Comparison of ENCODE assay signal across 17 mouse cellular contexts in genomic region chr1:127556486-127556845, GRCm38 (mm10).
A peak's percentile ranks its signal among the peaks of the same experiment; 100 is the strongest.
DNase-seq lines count a peak whose midpoint lies in the region; ATAC-seq lines count a peak whose summit lies in the region.
"Had no signal": no experiment of that assay in that cellular context is flagged by ENCODE, and none has a peak within 500 bp of the region (broad histone marks: within the 10 kb centered on the region; RNA-seq: fewer than 3 reads in every experiment).

No protein-coding gene starts in this region.

- no peak overlapping the region for H3K4me2 ChIP-seq in limb, embryonic 11.5 days (ENCODE audit: low read depth, severe bottlenecking)
- H3K4me2 ChIP-seq in hindbrain, embryonic 14.5 days (replicated peaks) = no peak overlapping the region
- H3K4me2 ChIP-seq in midbrain, embryonic 12.5 days (replicated peaks) = no peak overlapping the region
- H3K4me2 ChIP-seq in neural tube, embryonic 15.5 days = no peak overlapping the region

- 47% methylated on average over 2 of the region's 2 CpGs for WGBS in limb, embryonic 11.5 days
- WGBS in limb, embryonic 10.5 days = 53% methylated on average over 2 of the region's 2 CpGs
- WGBS in hindbrain, embryonic 14.5 days = 15% methylated on average over 2 of the region's 2 CpGs
- 39% methylated on average over 2 of the region's 2 CpGs for WGBS in midbrain, embryonic 12.5 days
- WGBS in neural tube, embryonic 15.5 days = 19% methylated on average over 2 of the region's 2 CpGs

- DNase-seq in limb, embryonic 11.5 days (ENCODE audit: low spot score) = no peak
- no peak for DNase-seq in limb, embryonic 10.5 days (ENCODE audit: low spot score)
- DNase-seq in hindbrain, embryonic 14.5 days (ENCODE audit: low spot score) = peak; percentile 25
- DNase-seq in thymus, postnatal 10 days (ENCODE audit: low spot score in 2 of 2) = no peak
- no peak for DNase-seq in cerebellum, adult 18-20 months
- no peak for DNase-seq in adrenal gland, postnatal 10 days
- DNase-seq: adrenal gland, adult 8-10 months; cerebellum, adult 9-10 months; liver; lung, adult 18-20 months; thymus, postnatal 25 days had no signal

- no peaks in the 10 kb centered on the region for H3K4me1 ChIP-seq in limb, embryonic 11.5 days (ENCODE audit: control insufficient read depth, insufficient read depth, low read length)
- H3K4me1 ChIP-seq in limb, embryonic 10.5 days = 0 out of 2 replicates have a peak, but pooled peaks cover 5% of the 10 kb centered on the region
- H3K4me1 ChIP-seq in hindbrain, embryonic 14.5 days (replicated peaks; ENCODE audit: control insufficient read depth, insufficient read depth, low read length) = peaks cover 11% of the 10 kb centered on the region; the same call in 1 of the 2 replicates
- H3K4me1 ChIP-seq in midbrain, embryonic 12.5 days = no peaks in the 10 kb centered on the region
- H3K4me1 ChIP-seq in neural tube, embryonic 15.5 days = peaks cover 13% of the 10 kb centered on the region

- H3K4me3 ChIP-seq in limb, embryonic 11.5 days (ENCODE audit: low read depth, low read length) = no peak overlapping the region
- H3K4me3 ChIP-seq in limb, embryonic 10.5 days = no peak overlapping the region
- H3K4me3 ChIP-seq in hindbrain, embryonic 14.5 days (replicated peaks; ENCODE audit: low read length) = no peak overlapping the region
- no peak overlapping the region for H3K4me3 ChIP-seq in midbrain, embryonic 12.5 days
- no peak overlapping the region for H3K4me3 ChIP-seq in neural tube, embryonic 15.5 days (replicated peaks)
- H3K4me3 ChIP-seq: layer of hippocampus, adult 2 months; left cerebral cortex, adult 2 months had no signal

- H3K27ac ChIP-seq in limb, embryonic 11.5 days (replicated peaks; ENCODE audit: low read depth, low read length) = no peak overlapping the region
- H3K27ac ChIP-seq in limb, embryonic 10.5 days = no peak overlapping the region; the same call in 1 of the 2 replicates
- peak overlapping the region; percentile 83 for H3K27ac ChIP-seq in hindbrain, embryonic 14.5 days
- peak overlapping the region; percentile 83 for H3K27ac ChIP-seq in midbrain, embryonic 12.5 days (replicated peaks)
- peak overlapping the region; percentile 72 for H3K27ac ChIP-seq in neural tube, embryonic 15.5 days (replicated peaks)
- H3K27ac ChIP-seq: layer of hippocampus, adult 2 months; left cerebral cortex, adult 2 months; macrophage had no signal

- 0 out of 2 replicates have a peak, but pooled peaks have one; percentile 6 for ATAC-seq in limb, embryonic 11.5 days (ENCODE audit: insufficient number of reproducible peaks, low FRiP score, low TSS enrichment, low read depth)
- peak; percentile 64 for ATAC-seq in hindbrain, embryonic 14.5 days (ENCODE audit: low FRiP score)
- ATAC-seq in midbrain, embryonic 12.5 days (ENCODE audit: low FRiP score, low read depth) = peak; percentile 87
- ATAC-seq in neural tube, embryonic 15.5 days (ENCODE audit: low FRiP score) = peak; percentile 79
- ATAC-seq: inflammation-experienced regulatory T-cells, adult 6 months had no signal

- no peaks in the 10 kb centered on the region for H3K27me3 ChIP-seq in limb, embryonic 11.5 days (ENCODE audit: control insufficient read depth, insufficient read depth, low read length)
- H3K27me3 ChIP-seq in limb, embryonic 10.5 days (ENCODE audit: low read depth, poor library complexity, severe bottlenecking) = no peaks in the 10 kb centered on the region
- H3K27me3 ChIP-seq in hindbrain, embryonic 14.5 days (ENCODE audit: control insufficient read depth, insufficient read depth, low read length) = no peaks in the 10 kb centered on the region
- H3K27me3 ChIP-seq in midbrain, embryonic 12.5 days = no peaks in the 10 kb centered on the region
- no peaks in the 10 kb centered on the region; the same call in 1 of the 2 replicates for H3K27me3 ChIP-seq in neural tube, embryonic 15.5 days (replicated peaks)

- no peak overlapping the region for H3K9ac ChIP-seq in limb, embryonic 11.5 days (ENCODE audit: low read length)
- no peak overlapping the region for H3K9ac ChIP-seq in hindbrain, embryonic 14.5 days
- no peak overlapping the region for H3K9ac ChIP-seq in midbrain, embryonic 12.5 days (replicated peaks)
- H3K9ac ChIP-seq in neural tube, embryonic 15.5 days (replicated peaks) = no peak overlapping the region

- no peaks in the 10 kb centered on the region for H3K36me3 ChIP-seq in limb, embryonic 11.5 days (ENCODE audit: control insufficient read depth, insufficient read depth, low read length)
- H3K36me3 ChIP-seq in limb, embryonic 10.5 days = no peaks in the 10 kb centered on the region
- H3K36me3 ChIP-seq in hindbrain, embryonic 14.5 days (replicated peaks; ENCODE audit: control insufficient read depth, insufficient read depth) = no peaks in the 10 kb centered on the region
- H3K36me3 ChIP-seq in midbrain, embryonic 12.5 days = no peaks in the 10 kb centered on the region
- H3K36me3 ChIP-seq in neural tube, embryonic 15.5 days = no peaks in the 10 kb centered on the region

- H3K9me3 ChIP-seq in limb, embryonic 11.5 days (ENCODE audit: control insufficient read depth, low read length) = no peaks in the 10 kb centered on the region
- no peaks in the 10 kb centered on the region for H3K9me3 ChIP-seq in limb, embryonic 10.5 days (replicated peaks)
- H3K9me3 ChIP-seq in hindbrain, embryonic 14.5 days (ENCODE audit: control insufficient read depth, low read length) = no peaks in the 10 kb centered on the region
- H3K9me3 ChIP-seq in midbrain, embryonic 12.5 days = no peaks in the 10 kb centered on the region
- H3K9me3 ChIP-seq in neural tube, embryonic 15.5 days (replicated peaks) = no peaks in the 10 kb centered on the region

Comparison
In these comparisons a context has a peak if more than half of its experiments do, and no peak if none do; other contexts are left out.
1. ATAC-seq: peak in every context shown above with its lines; median percentile 87 in midbrain, embryonic 12.5 days; 79 in neural tube, embryonic 15.5 days; 64 in hindbrain, embryonic 14.5 days; 6 in limb, embryonic 11.5 days.
2. H3K27ac ChIP-seq: peak in hindbrain, embryonic 14.5 days (single experiment), midbrain, embryonic 12.5 days (single experiment) and neural tube, embryonic 15.5 days (single experiment); none in limb, embryonic 11.5 days (single experiment) and limb, embryonic 10.5 days (single experiment).